Mouse (Mus musculus): ENCODE measurements around the gene Fads6. TPM values are rescaled to one million over a fixed set of nuclear protein-coding genes. Genes with fewer than 3 reads are reported as not detected.
A peak's percentile ranks its signal among the peaks of the same experiment; 100 is the strongest.

Fads6 gene
- polyA plus RNA-seq, 1 experiment from 2014 or later = 0.72 TPM

- ATAC-seq (ENCODE audit: low FRiP score, low TSS enrichment) (no peak), DNase-seq (no peak)
- H3K4me1 ChIP-seq (ENCODE audit: control insufficient read depth, insufficient read depth, low read length) = 0 out of 2 replicates have a peak, but pooled peaks cover 8% of the 10 kb centered on the region
- no peak overlapping the region for H3K27ac ChIP-seq (replicated peaks; ENCODE audit: low read depth, low read length)
- H3K9ac ChIP-seq (replicated peaks; ENCODE audit: low read length) = no peak overlapping the region
- no peaks in the 10 kb centered on the region for H3K36me3 ChIP-seq (ENCODE audit: control insufficient read depth, insufficient read depth, low read length)
- WGBS = 72% methylated on average over 14 of the region's 14 CpGs
- H3K9me3 ChIP-seq (ENCODE audit: control insufficient read depth, low read length) = no peaks in the 10 kb centered on the region
- no peak overlapping the region for H3K4me2 ChIP-seq (ENCODE audit: low read length)
- H3K4me3 ChIP-seq (replicated peaks; ENCODE audit: low read depth, low read length) = no peak overlapping the region
- H3K27me3 ChIP-seq (ENCODE audit: control insufficient read depth, insufficient read depth, low read length) = no peaks in the 10 kb centered on the region; the same call in 1 of the 2 replicates
These were observed 4.7 kb downstream of the Fads6 start for GRCm38 (mm10) chr11:115292631-115293375.

- Histone ChIP-seq H3K36me3 (ENCODE audit: control insufficient read depth, insufficient read depth, low read length) (no peaks in the 10 kb centered on the region), H3K4me1 (ENCODE audit: control insufficient read depth, insufficient read depth, low read length) (no peaks in the 10 kb centered on the region), H3K9me3 (ENCODE audit: control insufficient read depth, low read length) (no peaks in the 10 kb centered on the region), H3K27me3 (ENCODE audit: control insufficient read depth, insufficient read depth, low read length) (no peaks in the 10 kb centered on the region; the same call in 1 of the 2 replicates), H3K9ac (replicated peaks; ENCODE audit: low read length) (no peak overlapping the region), H3K4me2 (ENCODE audit: low read length) (no peak overlapping the region), H3K4me3 (replicated peaks; ENCODE audit: low read depth, low read length) (no peak overlapping the region), H3K27ac (replicated peaks; ENCODE audit: low read depth, low read length) (no peak overlapping the region)
- no peak for ATAC-seq (ENCODE audit: low FRiP score, low TSS enrichment)
- 73% methylated on average over 10 of the region's 10 CpGs for WGBS
- DNase-seq = no peak
These were observed 6.0 kb downstream of the Fads6 start for GRCm38 (mm10) chr11:115291503-115291902.

DNA sequence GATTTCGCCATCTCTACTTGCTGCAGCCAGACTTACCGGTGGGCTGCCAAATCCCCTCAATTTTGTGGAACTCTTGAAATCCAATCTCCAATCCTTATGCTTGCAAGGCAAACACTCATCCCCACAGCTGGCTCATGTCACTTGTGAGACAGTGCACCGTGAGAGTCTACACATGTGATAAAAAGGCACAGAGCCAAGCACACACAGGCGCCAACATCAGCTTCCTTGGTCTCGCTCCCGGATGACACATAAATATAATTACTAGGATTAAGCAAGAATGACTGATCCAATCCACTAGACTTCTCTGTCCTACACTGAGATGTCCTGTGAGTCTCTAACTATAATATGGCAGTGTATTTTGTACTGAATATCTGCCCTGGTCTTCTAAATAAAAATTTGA is 6.5 kb downstream of the Fads6 start:
- Histone ChIP-seq H3K27ac (replicated peaks; ENCODE audit: low read depth, low read length) (no peak overlapping the region), H3K36me3 (ENCODE audit: control insufficient read depth, insufficient read depth, low read length) (no peaks in the 10 kb centered on the region), H3K27me3 (ENCODE audit: control insufficient read depth, insufficient read depth, low read length) (no peaks in the 10 kb centered on the region), H3K4me3 (replicated peaks; ENCODE audit: low read depth, low read length) (no peak overlapping the region), H3K4me1 (ENCODE audit: control insufficient read depth, insufficient read depth, low read length) (no peaks in the 10 kb centered on the region), H3K9me3 (ENCODE audit: control insufficient read depth, low read length) (no peaks in the 10 kb centered on the region), H3K4me2 (ENCODE audit: low read length) (no peak overlapping the region), H3K9ac (replicated peaks; ENCODE audit: low read length) (no peak overlapping the region)
- DNase-seq = no peak
- WGBS = 88% methylated on average over 6 of the region's 6 CpGs
- no peak for ATAC-seq (ENCODE audit: low FRiP score, low TSS enrichment)

DNA sequence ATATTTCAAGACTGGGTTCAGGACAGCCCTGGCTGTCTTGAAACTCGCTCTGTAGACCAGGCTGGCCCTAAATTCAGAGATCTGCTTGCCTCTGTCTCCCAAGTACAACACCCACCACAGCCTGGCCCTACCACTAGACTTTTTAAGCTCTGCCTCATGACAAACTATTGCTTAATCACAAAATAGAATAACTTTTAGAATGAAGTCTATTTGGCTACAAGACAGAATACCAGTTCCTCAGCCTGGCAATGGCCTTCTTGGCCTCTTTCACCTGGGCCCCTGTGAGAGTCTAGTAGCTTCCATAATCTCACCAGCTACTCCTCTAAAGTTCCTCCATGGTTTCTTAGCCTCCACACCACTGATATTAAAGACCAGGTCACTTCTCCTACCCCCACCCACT is 7.1 kb downstream of the Fads6 start:
- Histone ChIP-seq H3K4me2 (ENCODE audit: low read length) (no peak overlapping the region), H3K4me3 (replicated peaks; ENCODE audit: low read depth, low read length) (no peak overlapping the region), H3K27me3 (ENCODE audit: control insufficient read depth, insufficient read depth, low read length) (no peaks in the 10 kb centered on the region), H3K36me3 (ENCODE audit: control insufficient read depth, insufficient read depth, low read length) (no peaks in the 10 kb centered on the region), H3K9ac (replicated peaks; ENCODE audit: low read length) (no peak overlapping the region), H3K27ac (replicated peaks; ENCODE audit: low read depth, low read length) (no peak overlapping the region), H3K4me1 (ENCODE audit: control insufficient read depth, insufficient read depth, low read length) (no peaks in the 10 kb centered on the region), H3K9me3 (ENCODE audit: control insufficient read depth, low read length) (no peaks in the 10 kb centered on the region)
- DNase-seq (no peak), ATAC-seq (ENCODE audit: low FRiP score, low TSS enrichment) (no peak)
- WGBS = 91% methylated on average over 1 of the region's 1 CpGs

- H3K4me2 ChIP-seq (ENCODE audit: low read length) = no peak overlapping the region
- H3K27ac ChIP-seq (replicated peaks; ENCODE audit: low read depth, low read length) = no peak overlapping the region
- no peaks in the 10 kb centered on the region for H3K9me3 ChIP-seq (ENCODE audit: control insufficient read depth, low read length)
- no peaks in the 10 kb centered on the region for H3K4me1 ChIP-seq (ENCODE audit: control insufficient read depth, insufficient read depth, low read length)
- H3K36me3 ChIP-seq (ENCODE audit: control insufficient read depth, insufficient read depth, low read length) = no peaks in the 10 kb centered on the region
- H3K9ac ChIP-seq (replicated peaks; ENCODE audit: low read length) = no peak overlapping the region
- ATAC-seq (ENCODE audit: low FRiP score, low TSS enrichment) (no peak), DNase-seq (no peak)
- whole genome bisulfite sequencing = 83% methylated on average over 8 of the region's 8 CpGs
- no peak overlapping the region for H3K4me3 ChIP-seq (replicated peaks; ENCODE audit: low read depth, low read length)
- no peaks in the 10 kb centered on the region for H3K27me3 ChIP-seq (ENCODE audit: control insufficient read depth, insufficient read depth, low read length)
These were observed 7.6 kb downstream of the Fads6 start for GRCm38 (mm10) chr11:115289885-115290284.

DNA sequence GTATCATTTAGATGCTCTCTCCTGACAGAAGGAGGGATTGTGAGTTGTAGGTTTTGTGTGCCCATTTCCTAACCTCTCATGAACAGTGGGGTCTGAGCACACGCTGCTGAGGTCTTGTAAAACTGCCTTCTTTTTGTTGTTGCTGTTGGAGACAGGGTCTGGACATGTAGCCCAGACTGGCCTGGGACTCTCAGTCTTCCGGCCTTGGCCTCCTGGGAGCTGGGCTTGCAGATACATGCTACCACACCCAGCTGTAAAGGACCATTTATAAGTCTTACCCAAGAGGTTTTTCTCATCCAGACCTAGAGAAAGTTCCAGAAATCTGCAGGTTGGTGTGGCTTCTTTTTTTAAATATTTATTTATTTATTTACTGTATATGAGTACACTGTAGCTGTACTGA is 9.2 kb downstream of the Fads6 start:
- 85% methylated on average over 2 of the region's 2 CpGs for WGBS
- DNase-seq (no peak), ATAC-seq (ENCODE audit: low FRiP score, low TSS enrichment) (no peak)
- Histone ChIP-seq H3K4me1 (ENCODE audit: control insufficient read depth, insufficient read depth, low read length) (no peaks in the 10 kb centered on the region), H3K9ac (replicated peaks; ENCODE audit: low read length) (no peak overlapping the region), H3K27me3 (ENCODE audit: control insufficient read depth, insufficient read depth, low read length) (no peaks in the 10 kb centered on the region), H3K4me3 (replicated peaks; ENCODE audit: low read depth, low read length) (no peak overlapping the region), H3K27ac (replicated peaks; ENCODE audit: low read depth, low read length) (no peak overlapping the region), H3K4me2 (ENCODE audit: low read length) (no peak overlapping the region), H3K36me3 (ENCODE audit: control insufficient read depth, insufficient read depth, low read length) (no peaks in the 10 kb centered on the region), H3K9me3 (ENCODE audit: control insufficient read depth, low read length) (no peaks in the 10 kb centered on the region)

GRCm38 (mm10) chr11:115287386-115287785 is 10.1 kb downstream of the Fads6 start:
- Histone ChIP-seq H3K27me3 (ENCODE audit: control insufficient read depth, insufficient read depth, low read length) (no peaks in the 10 kb centered on the region), H3K9ac (replicated peaks; ENCODE audit: low read length) (no peak overlapping the region), H3K36me3 (ENCODE audit: control insufficient read depth, insufficient read depth, low read length) (no peaks in the 10 kb centered on the region), H3K27ac (replicated peaks; ENCODE audit: low read depth, low read length) (no peak overlapping the region), H3K9me3 (ENCODE audit: control insufficient read depth, low read length) (no peaks in the 10 kb centered on the region), H3K4me2 (ENCODE audit: low read length) (no peak overlapping the region), H3K4me1 (ENCODE audit: control insufficient read depth, insufficient read depth, low read length) (no peaks in the 10 kb centered on the region), H3K4me3 (replicated peaks; ENCODE audit: low read depth, low read length) (no peak overlapping the region)
- no peak for ATAC-seq (ENCODE audit: low FRiP score, low TSS enrichment)
- DNase-seq = no peak
- WGBS = 82% methylated on average over 5 of the region's 5 CpGs

DNA sequence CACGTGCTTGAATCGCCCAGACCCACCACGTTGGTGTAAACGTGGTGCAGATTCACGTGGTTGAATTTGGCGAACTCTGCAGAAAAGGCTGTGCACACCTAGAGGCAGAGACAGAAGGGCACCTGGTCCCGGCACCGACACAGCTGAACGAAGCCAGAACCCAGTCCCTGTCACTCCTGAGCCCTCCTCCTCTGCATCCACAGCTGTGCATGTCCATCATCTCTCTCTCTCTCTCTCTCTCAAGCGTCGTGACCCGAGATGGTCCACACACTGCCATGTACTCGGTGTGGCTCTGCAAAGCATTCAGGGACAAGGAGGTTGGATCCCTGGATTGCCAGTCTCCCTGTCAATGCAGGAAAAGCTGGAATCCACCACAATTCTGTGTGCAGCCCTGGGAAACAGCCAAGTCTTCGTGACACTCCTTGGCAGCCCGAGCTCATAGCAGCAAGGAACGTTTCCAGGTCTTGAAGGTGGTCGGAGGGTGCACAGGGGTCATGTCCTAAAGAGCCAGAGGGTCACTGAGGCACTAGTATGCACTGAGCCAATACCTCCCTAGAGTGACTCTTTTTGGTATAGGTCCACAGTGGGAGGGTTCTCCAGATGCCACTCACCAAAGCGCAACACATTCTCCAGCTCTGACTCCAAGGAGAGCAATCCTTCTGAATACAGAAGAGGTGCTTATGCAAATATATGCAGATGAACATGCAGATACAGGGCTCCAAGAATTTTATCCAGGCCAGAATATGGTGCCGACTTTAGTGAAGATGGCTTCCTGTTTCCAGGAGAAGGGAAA is 11.1 kb downstream of the Fads6 start:
- no peak for ATAC-seq (ENCODE audit: low FRiP score, low TSS enrichment)
- H3K27ac ChIP-seq (replicated peaks; ENCODE audit: low read depth, low read length) = peak overlapping the region; percentile 28; the same call in 1 of the 2 replicates
- DNase-seq = peak; percentile 50
- H3K27me3 ChIP-seq (ENCODE audit: control insufficient read depth, insufficient read depth, low read length) = no peaks in the 10 kb centered on the region
- H3K4me3 ChIP-seq (replicated peaks; ENCODE audit: low read depth, low read length) = no peak overlapping the region
- H3K4me1 ChIP-seq (ENCODE audit: control insufficient read depth, insufficient read depth, low read length) = no peaks in the 10 kb centered on the region
- 75% methylated on average over 19 of the region's 19 CpGs for WGBS
- H3K4me2 ChIP-seq (ENCODE audit: low read length) = no peak overlapping the region
- H3K9ac ChIP-seq (replicated peaks; ENCODE audit: low read length) = no peak overlapping the region
- H3K9me3 ChIP-seq (ENCODE audit: control insufficient read depth, low read length) = no peaks in the 10 kb centered on the region
- H3K36me3 ChIP-seq (ENCODE audit: control insufficient read depth, insufficient read depth, low read length) = no peaks in the 10 kb centered on the region

DNA sequence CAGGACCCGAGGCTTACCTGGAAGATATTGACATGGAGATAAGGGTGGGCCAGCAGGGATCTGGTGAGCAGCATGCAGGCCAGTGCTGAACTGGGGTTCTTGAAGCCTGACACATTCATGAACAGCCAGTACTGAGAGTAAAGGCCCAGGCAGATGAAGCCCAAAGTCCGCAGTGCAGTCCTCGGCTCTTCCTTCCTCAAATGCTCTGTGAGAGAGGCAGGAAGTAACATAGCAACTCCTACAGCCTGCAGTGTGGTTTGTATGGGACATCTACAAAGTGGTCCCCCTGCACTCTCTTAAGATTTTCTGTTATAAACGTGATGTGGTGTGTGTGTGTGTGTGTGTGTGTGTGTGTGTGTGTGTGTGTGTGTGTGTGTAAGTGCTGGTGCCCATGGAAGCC is 12.2 kb downstream of the Fads6 start:
- Histone ChIP-seq H3K4me3 (replicated peaks; ENCODE audit: low read depth, low read length) (no peak overlapping the region), H3K27ac (replicated peaks; ENCODE audit: low read depth, low read length) (no peak overlapping the region), H3K9ac (replicated peaks; ENCODE audit: low read length) (no peak overlapping the region), H3K27me3 (ENCODE audit: control insufficient read depth, insufficient read depth, low read length) (no peaks in the 10 kb centered on the region), H3K4me2 (ENCODE audit: low read length) (no peak overlapping the region), H3K36me3 (ENCODE audit: control insufficient read depth, insufficient read depth, low read length) (no peaks in the 10 kb centered on the region), H3K9me3 (ENCODE audit: control insufficient read depth, low read length) (no peaks in the 10 kb centered on the region), H3K4me1 (ENCODE audit: control insufficient read depth, insufficient read depth, low read length) (no peaks in the 10 kb centered on the region)
- ATAC-seq (ENCODE audit: low FRiP score, low TSS enrichment) = no peak
- 64% methylated on average over 4 of the region's 4 CpGs for whole genome bisulfite sequencing
- no peak for DNase-seq
